Mouse (Mus musculus) CD4-positive helper T cell, adult 2 months (primary cell): ENCODE measurements at regions not wholly inside any gene's neighbourhood (a gene's known extent, or its start where the extent isn't known, plus 50 kb on each side); places are given as distances from the start of the nearest gene placed in this dataset.

ENCODE experiments used
- DNase-seq: peaks from one replicate; pipeline ENCODE4 v3.0.0-alpha.2; 2012; ENCODE audit warnings: low read depth, missing footprints, low spot score

- DNase-seq = no peak
Observed at GRCm38 (mm10) chr3:41365145-41365830, 190.2 kb upstream of the Jade1 start.

- DNase-seq = no peak
Observed at GRCm38 (mm10) chr3:41363947-41364346, 191.6 kb upstream of the Jade1 start.

- DNase-seq = no peak
Observed at GRCm38 (mm10) chr3:41360231-41360630, 195.3 kb upstream of the Jade1 start.

GRCm38 (mm10) chr3:41359458-41359857 lies 196.1 kb upstream of the Jade1 start:
- DNase-seq = no peak

DNA sequence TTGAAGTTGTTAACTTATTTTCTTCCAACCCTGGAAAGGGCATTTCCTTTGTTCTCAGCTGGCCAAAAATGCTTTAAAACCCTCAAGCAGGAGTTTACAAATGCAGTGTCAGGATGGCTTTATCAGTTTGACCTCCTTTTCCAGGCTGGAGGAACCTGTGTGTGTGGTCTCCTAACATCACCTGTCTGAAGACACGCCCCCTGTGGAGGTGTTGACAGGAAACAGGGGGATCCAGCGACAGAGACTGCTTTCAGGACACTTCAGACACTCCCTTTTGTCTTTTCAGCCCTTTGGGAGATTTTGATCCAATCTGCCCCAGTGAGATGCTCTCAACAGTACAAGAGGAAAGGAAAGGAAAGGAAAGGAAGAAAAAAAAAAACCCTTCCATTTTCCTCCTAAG lies 202.5 kb upstream of the Jade1 start:
- no peak for DNase-seq

DNA sequence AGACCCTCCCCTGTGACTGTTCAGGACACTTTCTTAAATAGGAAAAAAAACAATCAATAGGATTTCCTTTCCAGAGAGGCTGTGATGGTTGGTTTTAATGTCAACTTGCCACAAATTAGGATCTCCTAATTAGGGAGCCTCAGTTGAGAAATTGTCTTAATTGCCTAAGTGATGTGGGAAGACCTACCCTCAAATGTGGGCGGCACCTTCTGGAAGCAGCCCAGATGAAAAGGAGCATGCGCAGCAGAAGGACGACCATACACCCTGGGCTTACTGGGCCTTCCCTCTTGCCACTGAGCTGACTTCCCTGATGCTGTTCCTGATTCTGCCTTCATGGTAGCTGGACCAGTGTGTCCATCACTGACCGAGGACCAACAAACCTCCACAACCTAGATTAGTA lies 203.7 kb upstream of the Jade1 start:
- no peak for DNase-seq

DNA sequence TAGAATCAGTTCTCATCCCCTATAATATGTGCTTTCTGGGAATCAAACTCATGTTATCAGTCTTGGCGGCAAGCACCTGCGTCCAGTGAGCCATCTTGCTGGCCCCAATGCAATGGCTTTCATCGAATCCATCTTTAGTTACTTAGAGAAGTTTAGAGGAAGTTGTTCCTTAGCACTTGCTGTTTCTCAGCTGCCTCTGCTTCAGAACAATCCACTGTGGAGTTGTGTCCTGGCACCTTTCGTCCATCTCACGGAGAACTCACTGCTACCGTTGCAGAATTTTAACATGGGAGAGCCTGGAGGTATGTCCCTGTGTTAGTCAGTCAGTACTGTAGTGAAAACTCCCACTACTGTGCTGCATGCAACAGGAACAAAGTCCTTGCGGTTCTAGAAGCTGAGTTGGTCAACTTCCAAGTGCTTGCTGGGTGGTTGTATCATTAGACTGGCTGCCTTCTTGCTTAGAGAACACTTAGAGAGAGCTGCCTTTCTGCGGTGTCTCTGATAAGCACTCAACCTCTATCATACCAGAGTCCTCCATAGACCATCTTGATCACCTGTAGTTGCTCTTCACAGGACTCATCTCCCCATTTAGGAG lies 204.3 kb upstream of the Jade1 start:
- no peak for DNase-seq

- DNase-seq = no peak
Observed at GRCm38 (mm10) chr3:41350331-41350730, 205.2 kb upstream of the Jade1 start.

DNA sequence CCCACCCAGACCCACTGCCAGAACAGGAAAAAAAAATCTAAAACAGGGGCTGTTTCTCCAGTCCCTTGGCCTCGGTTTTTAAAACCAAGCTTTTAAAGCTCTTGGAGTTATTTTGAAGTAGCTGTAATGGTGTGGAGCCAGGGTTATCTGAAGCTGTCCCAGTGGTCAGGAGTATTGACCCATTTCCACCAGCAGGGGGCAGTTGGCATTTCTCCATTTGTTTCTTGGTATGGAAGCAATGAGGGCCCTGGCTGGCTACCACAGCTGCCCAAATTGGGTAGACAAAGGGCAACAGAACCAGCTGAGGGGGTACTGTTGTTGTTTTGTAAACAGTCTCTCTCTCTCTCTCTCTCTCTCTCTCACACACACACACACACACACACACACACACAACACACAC lies 206.7 kb upstream of the Jade1 start:
- peak; percentile 11 for DNase-seq

DNA sequence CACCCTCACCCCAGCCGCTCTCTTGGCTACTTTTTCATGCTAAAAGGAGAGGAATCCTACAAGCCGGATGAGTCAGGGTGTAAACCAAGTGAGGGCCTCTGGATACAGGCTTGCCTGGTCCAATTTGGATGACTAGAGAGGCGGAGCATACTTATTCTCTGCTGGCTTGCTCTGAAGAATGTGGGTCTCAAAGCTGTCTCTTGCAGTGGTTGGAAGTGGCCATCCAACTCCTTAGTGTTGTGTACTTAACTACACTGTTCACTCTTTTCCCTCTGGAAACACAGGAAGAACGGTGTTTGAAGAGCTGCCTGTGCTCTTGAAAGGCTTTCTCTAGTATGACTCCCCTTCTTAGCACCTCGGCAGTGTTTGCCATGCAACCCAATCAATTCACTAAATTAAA lies 208.7 kb upstream of the Jade1 start:
- no peak for DNase-seq

- no peak for DNase-seq
Observed at GRCm38 (mm10) chr3:41343431-41343830, 212.1 kb upstream of the Jade1 start.

DNA sequence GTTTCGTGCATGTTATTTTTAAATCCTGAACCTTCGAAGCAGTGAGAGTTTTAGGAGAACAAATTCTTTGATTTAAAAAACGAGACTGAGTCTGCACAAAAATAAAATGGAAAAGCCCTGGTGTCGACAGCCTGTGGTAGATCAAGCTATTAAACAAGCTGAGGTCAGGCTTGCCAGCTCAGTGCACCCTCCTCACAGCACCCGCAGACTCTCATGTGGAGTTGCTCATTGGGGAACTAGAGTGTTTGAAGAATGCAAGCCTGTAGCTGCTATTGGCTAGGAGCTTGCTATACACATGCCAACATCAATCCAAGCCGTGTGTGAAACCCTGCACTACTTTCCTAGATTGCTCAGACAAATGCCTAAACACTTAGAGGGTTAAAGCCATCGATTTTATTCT lies 223.1 kb upstream of the Jade1 start:
- no peak for DNase-seq

- no peak for DNase-seq
Observed at GRCm38 (mm10) chr3:41330356-41330755, 225.2 kb upstream of the Jade1 start.

GRCm38 (mm10) chr3:41328828-41329227 lies 226.7 kb upstream of the Jade1 start:
- DNase-seq = no peak

GRCm38 (mm10) chr3:41326211-41327104 lies 229.1 kb upstream of the Jade1 start:
- no peak for DNase-seq

GRCm38 (mm10) chr3:41321808-41322207 lies 233.7 kb upstream of the Jade1 start:
- no peak for DNase-seq

GRCm38 (mm10) chr3:41319214-41319856 lies 236.2 kb upstream of the Jade1 start:
- no peak for DNase-seq

- no peak for DNase-seq
Observed at GRCm38 (mm10) chr3:41318232-41319131, 235.6 kb upstream of the Pgrmc2 start.

DNA sequence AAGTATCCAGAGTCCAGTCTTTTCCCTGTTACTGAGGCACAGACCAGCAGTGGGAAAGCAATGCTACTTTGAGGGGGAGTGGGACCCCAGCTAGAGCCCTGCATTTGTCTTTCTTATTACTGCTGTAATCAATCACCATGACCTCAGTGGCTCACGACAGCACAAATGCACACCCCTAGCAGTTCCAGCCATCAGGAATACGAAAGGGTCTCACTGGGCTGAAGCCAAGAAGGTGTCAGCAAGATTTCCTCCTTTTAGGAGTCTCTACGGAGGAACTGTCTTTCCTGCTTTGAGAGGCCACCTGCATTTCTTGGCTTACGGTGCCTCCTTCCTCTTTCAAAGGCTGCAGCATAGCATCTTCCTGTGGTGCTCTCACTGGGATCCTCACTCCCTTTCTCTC lies 234.3 kb upstream of the Pgrmc2 start:
- DNase-seq = no peak

DNA sequence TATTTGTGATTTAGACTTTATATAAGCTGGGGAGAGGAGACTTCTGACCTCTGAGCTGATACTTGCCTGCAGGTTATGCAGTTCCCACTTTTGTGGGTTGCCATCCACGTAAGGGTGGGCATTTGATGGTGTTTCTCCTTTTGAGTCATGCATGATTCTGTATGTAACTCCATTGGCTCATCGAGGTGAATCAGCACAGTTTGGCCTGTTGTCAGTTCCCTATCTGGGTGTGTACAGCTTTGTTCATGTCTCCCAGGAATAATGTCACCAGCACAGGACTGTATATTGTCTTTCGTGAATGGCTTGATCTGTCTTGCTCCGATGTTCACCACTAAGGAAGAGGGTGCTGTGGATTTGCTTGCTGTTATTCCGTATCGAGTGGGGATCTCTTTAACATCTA lies 229.6 kb upstream of the Pgrmc2 start:
- no peak for DNase-seq

- DNase-seq = no peak
Observed at GRCm38 (mm10) chr3:41307400-41308028, 224.7 kb upstream of the Pgrmc2 start.
